Mouse (Mus musculus): ENCODE data around the gene Rap1gap. TPM values are rescaled to one million over a fixed set of nuclear protein-coding genes. Genes with fewer than 3 reads are reported as not detected.

Rap1gap gene
- total and polyA plus RNA-seq, 3 experiments, result 7.7 to 42.6 TPM; not detected in 1

DNA sequence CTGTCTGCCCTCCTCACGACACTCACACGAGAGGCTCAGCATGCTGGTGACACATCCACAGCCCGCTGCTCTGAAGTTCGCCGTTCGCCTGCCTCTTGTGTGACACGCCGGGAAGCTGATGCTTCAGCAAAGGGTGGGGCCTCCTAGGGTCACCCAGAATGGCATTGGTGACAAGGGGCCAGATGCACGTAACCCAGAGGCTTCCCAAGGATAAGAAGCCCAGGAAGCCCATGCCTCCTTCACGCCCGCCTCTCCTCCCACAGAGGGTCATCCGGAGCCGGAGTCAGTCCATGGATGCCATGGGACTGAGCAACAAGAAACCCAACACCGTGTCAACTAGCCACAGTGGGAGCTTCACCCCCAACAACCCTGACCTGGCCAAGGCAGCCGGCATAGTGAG lies 57.0 kb downstream of the Rap1gap start:
- Histone ChIP-seq H3K27ac (ENCODE audit: control insufficient read depth, low read depth, low read length) (no peak overlapping the region), H3K4me3 (ENCODE audit: control insufficient read depth in 1 of 2, insufficient read depth in 1 of 2, low read depth in 2 of 2, low read length in 2 of 2) (no peak overlapping the region), H3K36me3 (ENCODE audit: control insufficient read depth in 1 of 2, insufficient read depth in 2 of 2, low read length in 2 of 2) (no peaks in the 10 kb centered on the region), H3K9ac (ENCODE audit: control insufficient read depth, low read depth, low read length, poor library complexity, severe bottlenecking) (no peak overlapping the region), H3K4me1 (ENCODE audit: control insufficient read depth in 1 of 2, insufficient read depth in 2 of 2, low read length in 2 of 2) (no peaks in the 10 kb centered on the region), H3K79me2 (ENCODE audit: control insufficient read depth, insufficient read depth, low read length, poor library complexity) (no peaks in the 10 kb centered on the region), H3K27me3 (ENCODE audit: control insufficient read depth in 1 of 2, insufficient read depth in 2 of 2, low read length in 2 of 2) (no peaks in the 10 kb centered on the region), H3K9me3 (replicated peaks; ENCODE audit: insufficient read depth, low read length) (no peaks in the 10 kb centered on the region)
- TF ChIP-seq MAZ (IDR thresholded peaks at IDR 0.05; ENCODE audit: low read depth, low read length), result no peak
- no peak for TF ChIP-seq NRF1 (IDR thresholded peaks at IDR 0.05; ENCODE audit: insufficient read depth, low read depth, low read length, poor library complexity, severe bottlenecking)
- TF ChIP-seq POLR2AphosphoS2 (IDR thresholded peaks at IDR 0.05; ENCODE audit: low read length), result no peak
- TF ChIP-seq KAT2A (conservative IDR thresholded peaks at IDR 0.05; ENCODE audit: low read depth, low read length), result no peak
- no peak for TF ChIP-seq POLR2A (IDR thresholded peaks at IDR 0.05; ENCODE audit: control insufficient read depth in 1 of 2, insufficient read depth in 1 of 2, low read depth in 1 of 2, low read length in 2 of 2, poor library complexity in 1 of 2)
- no peak for TF ChIP-seq NELFE (IDR thresholded peaks at IDR 0.05; ENCODE audit: low read depth, low read length)
- TF ChIP-seq MAX (IDR thresholded peaks at IDR 0.05; ENCODE audit: low read length), result no peak
- no peak for TF ChIP-seq CHD2 (IDR thresholded peaks at IDR 0.05; ENCODE audit: low read length)
- TF ChIP-seq SMC3 (IDR thresholded peaks at IDR 0.05; ENCODE audit: low read depth, low read length), result no peak
- TF ChIP-seq CTCF (IDR thresholded peaks at IDR 0.05 in 2 of 3, conservative IDR thresholded peaks at IDR 0.05 in 1 of 3; ENCODE audit: control insufficient read depth in 1 of 3, insufficient read depth in 1 of 3, low read depth in 2 of 3, low read length in 3 of 3, poor library complexity in 1 of 3, severe bottlenecking in 1 of 3), result no peak
- no peak for DNase-seq (ENCODE audit: low read depth, low spot score)

DNA sequence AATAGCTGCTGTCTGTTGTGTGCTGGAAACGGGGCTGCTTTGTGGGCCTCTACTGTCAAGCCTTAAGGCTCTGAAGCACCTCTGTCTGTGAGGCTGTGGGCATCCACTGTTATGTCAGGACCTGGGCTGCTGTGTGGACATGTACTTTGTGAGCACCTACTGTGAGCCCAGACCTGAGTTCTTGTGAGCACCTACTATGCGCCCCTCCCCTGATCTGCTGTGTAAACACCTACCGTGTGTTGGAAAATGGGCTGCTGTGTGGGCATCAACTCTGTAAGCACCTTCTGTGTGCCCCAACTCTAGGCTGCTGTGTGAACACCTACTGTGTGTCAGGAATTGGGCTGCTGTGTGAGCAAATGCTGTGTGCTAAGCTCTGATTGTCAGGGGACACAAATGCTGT lies 57.7 kb downstream of the Rap1gap start:
- Histone ChIP-seq H3K9me3 (replicated peaks; ENCODE audit: insufficient read depth, low read length) (no peaks in the 10 kb centered on the region), H3K9ac (ENCODE audit: control insufficient read depth, low read depth, low read length, poor library complexity, severe bottlenecking) (no peak overlapping the region), H3K79me2 (ENCODE audit: control insufficient read depth, insufficient read depth, low read length, poor library complexity) (no peaks in the 10 kb centered on the region), H3K27ac (ENCODE audit: control insufficient read depth, low read depth, low read length) (no peak overlapping the region), H3K4me1 (ENCODE audit: control insufficient read depth in 1 of 2, insufficient read depth in 2 of 2, low read length in 2 of 2) (no peaks in the 10 kb centered on the region), H3K27me3 (ENCODE audit: control insufficient read depth in 1 of 2, insufficient read depth in 2 of 2, low read length in 2 of 2) (no peaks in the 10 kb centered on the region), H3K4me3 (ENCODE audit: control insufficient read depth in 1 of 2, insufficient read depth in 1 of 2, low read depth in 2 of 2, low read length in 2 of 2) (no peak overlapping the region), H3K36me3 (ENCODE audit: control insufficient read depth in 1 of 2, insufficient read depth in 2 of 2, low read length in 2 of 2) (no peaks in the 10 kb centered on the region)
- TF ChIP-seq ZKSCAN1 (IDR thresholded peaks at IDR 0.05; ENCODE audit: low read depth, low read length), result peak; percentile 92
- TF ChIP-seq MXI1 (IDR thresholded peaks at IDR 0.05; ENCODE audit: low read depth, low read length), result no peak
- no peak for TF ChIP-seq RCOR1 (IDR thresholded peaks at IDR 0.05; ENCODE audit: low read depth, low read length)
- TF ChIP-seq TBP (IDR thresholded peaks at IDR 0.05; ENCODE audit: low read depth, low read length), result no peak
- no peak for TF ChIP-seq POLR2AphosphoS2 (IDR thresholded peaks at IDR 0.05; ENCODE audit: low read length)
- DNase-seq (ENCODE audit: low read depth, low spot score), result no peak

GRCm38 (mm10) chr4:137722692-137723427 lies 58.3 kb downstream of the Rap1gap start:
- Histone ChIP-seq H3K9me3 (replicated peaks; ENCODE audit: insufficient read depth, low read length) (no peaks in the 10 kb centered on the region), H3K27me3 (ENCODE audit: control insufficient read depth in 1 of 2, insufficient read depth in 2 of 2, low read length in 2 of 2) (no peaks in the 10 kb centered on the region), H3K36me3 (ENCODE audit: control insufficient read depth in 1 of 2, insufficient read depth in 2 of 2, low read length in 2 of 2) (no peaks in the 10 kb centered on the region), H3K79me2 (ENCODE audit: control insufficient read depth, insufficient read depth, low read length, poor library complexity) (no peaks in the 10 kb centered on the region), H3K4me3 (ENCODE audit: control insufficient read depth in 1 of 2, insufficient read depth in 1 of 2, low read depth in 2 of 2, low read length in 2 of 2) (no peak overlapping the region), H3K9ac (ENCODE audit: control insufficient read depth, low read depth, low read length, poor library complexity, severe bottlenecking) (no peak overlapping the region), H3K27ac (ENCODE audit: control insufficient read depth, low read depth, low read length) (no peak overlapping the region), H3K4me1 (ENCODE audit: control insufficient read depth in 1 of 2, insufficient read depth in 2 of 2, low read length in 2 of 2) (no peaks in the 10 kb centered on the region)
- no peak for TF ChIP-seq UBTF (IDR thresholded peaks at IDR 0.05; ENCODE audit: borderline replicate concordance, insufficient read depth, low read depth, low read length)
- TF ChIP-seq MAZ (IDR thresholded peaks at IDR 0.05; ENCODE audit: low read depth, low read length), result peak; percentile 40; the same call in 1 of the 2 replicates
- TF ChIP-seq RAD21 (IDR thresholded peaks at IDR 0.05; ENCODE audit: low read depth, low read length), result peak; percentile 81
- TF ChIP-seq SIN3A (IDR thresholded peaks at IDR 0.05; ENCODE audit: low read length), result no peak
- peak; percentile 88 to 96 (median 88) for TF ChIP-seq CTCF (IDR thresholded peaks at IDR 0.05 in 2 of 3, conservative IDR thresholded peaks at IDR 0.05 in 1 of 3; ENCODE audit: control insufficient read depth in 1 of 3, insufficient read depth in 1 of 3, low read depth in 2 of 3, low read length in 3 of 3, poor library complexity in 1 of 3, severe bottlenecking in 1 of 3)
- TF ChIP-seq ZC3H11A (IDR thresholded peaks at IDR 0.05; ENCODE audit: low read depth, low read length), result peak; percentile 70
- no peak for TF ChIP-seq HCFC1 (IDR thresholded peaks at IDR 0.05; ENCODE audit: low read depth, low read length)
- TF ChIP-seq E2F4 (IDR thresholded peaks at IDR 0.05; ENCODE audit: borderline replicate concordance, low read depth, low read length), result no peak
- peak; percentile 86 for TF ChIP-seq SMC3 (IDR thresholded peaks at IDR 0.05; ENCODE audit: low read depth, low read length)
- no peak for TF ChIP-seq POLR2AphosphoS2 (IDR thresholded peaks at IDR 0.05; ENCODE audit: low read length)
- DNase-seq (ENCODE audit: low read depth, low spot score), result peak; percentile 67

Data from MEL (cell line).